Mouse (Mus musculus) CH12.LX (cell line): ENCODE measurements around the gene Atp1a4. TPM values are rescaled to one million over a fixed set of nuclear protein-coding genes. Genes with fewer than 3 reads are reported as not detected.

Experiments
- DNase-seq: peaks from one replicate; pipeline ENCODE4 v3.0.0-alpha.2; 2013; ENCODE audit errors: extremely low read depth
- H3K27ac ChIP-seq: 2 replicates; pipeline ENCODE4 v1.5.1; 2012; ENCODE audit warnings: low read depth, mild to moderate bottlenecking, control low read depth, moderate library complexity; ENCODE audit not compliant: insufficient read depth
- H3K27me3 ChIP-seq: replicated peaks from 2 replicates; pipeline ENCODE3; 2012; ENCODE audit warnings: inconsistent platforms
- H3K36me3 ChIP-seq, 2 experiments: replicated peaks in 1 of 2; 2 replicates each; pipeline versions ENCODE3 to v1.6.1; 2012; ENCODE audit warnings: inconsistent platforms in 1 of 2, low read length in 1 of 2, mild to moderate bottlenecking in 1 of 2, mixed read lengths in 1 of 2, moderate library complexity in 1 of 2; ENCODE audit not compliant: control insufficient read depth in 1 of 2, insufficient read depth in 1 of 2
- H3K4me1 ChIP-seq, 2 experiments: 2 replicates each; pipeline ENCODE4 v1.6.1; 2012; ENCODE audit warnings: inconsistent platforms in 1 of 2, moderate library complexity in 1 of 2; ENCODE audit not compliant: insufficient read depth in 2 of 2, control insufficient read depth in 1 of 2
- H3K4me2 ChIP-seq: 2 replicates; pipeline ENCODE4 v1.6.1; 2012; ENCODE audit warnings: low read depth, mild to moderate bottlenecking, control low read depth; ENCODE audit not compliant: poor library complexity, insufficient read depth, severe bottlenecking
- H3K4me3 ChIP-seq, 3 experiments: fragments of 150-350 bp in 1 of 3; sonication (generic) in 1 of 3; replicated peaks in 1 of 3; 2 replicates each; pipeline versions ENCODE3 to v1.5.1; 2011 to 2012; ENCODE audit warnings: low read depth in 2 of 3, low read length in 2 of 3, mild to moderate bottlenecking in 2 of 3, moderate library complexity in 2 of 3, control low read depth in 1 of 3, improper control_type of control experiment in 1 of 3, inconsistent platforms in 1 of 3, mixed read lengths in 1 of 3; ENCODE audit not compliant: poor library complexity in 1 of 3
- H3K79me2 ChIP-seq: replicated peaks from 2 replicates; pipeline ENCODE4 v1.6.1; 2012; ENCODE audit warnings: mild to moderate bottlenecking, moderate library complexity; ENCODE audit not compliant: control insufficient read depth, poor library complexity, insufficient read depth, severe bottlenecking; ENCODE audit errors: extremely low read depth
- H3K9ac ChIP-seq: 2 replicates; pipeline ENCODE4 v1.6.1; 2012; ENCODE audit warnings: low read depth, mild to moderate bottlenecking, control low read depth, moderate library complexity; ENCODE audit not compliant: insufficient read depth
- H3K9me3 ChIP-seq: replicated peaks from 2 replicates; pipeline ENCODE3; 2012; ENCODE audit warnings: low read length, inconsistent platforms, mixed read lengths
- CHD1 ChIP-seq: IDR thresholded peaks from 2 replicates; pipeline ENCODE4 v1.6.1; 2012; ENCODE audit warnings: low read depth, low read length, improper control_type of control experiment, inconsistent platforms
- CHD2 ChIP-seq: IDR thresholded peaks from 2 replicates; pipeline ENCODE4 v1.6.1; 2011; ENCODE audit warnings: low read length, improper control_type of control experiment
- CTCF ChIP-seq, 2 experiments: IDR thresholded peaks in 1 of 2; conservative IDR thresholded peaks in 1 of 2; 2 replicates each; pipeline ENCODE4 v1.5.1; 2011 to 2012; ENCODE audit warnings: low read depth in 2 of 2, low read length in 2 of 2, improper control_type of control experiment in 1 of 2, inconsistent platforms in 1 of 2, mild to moderate bottlenecking in 1 of 2, moderate library complexity in 1 of 2
- ETS1 ChIP-seq: conservative IDR thresholded peaks from 2 replicates; pipeline ENCODE4 v1.6.1; 2012; ENCODE audit warnings: low read depth, mild to moderate bottlenecking, inconsistent platforms, low read length, improper control_type of control experiment, moderate library complexity
- GABPA ChIP-seq: IDR thresholded peaks from 2 replicates; pipeline ENCODE4 v1.6.1; 2012; ENCODE audit warnings: low read depth, low read length, improper control_type of control experiment, inconsistent platforms; ENCODE audit not compliant: insufficient replicate concordance
- HCFC1 ChIP-seq: IDR thresholded peaks from 2 replicates; pipeline ENCODE4 v1.6.1; 2012; ENCODE audit warnings: low read depth, mild to moderate bottlenecking, inconsistent platforms, low read length, improper control_type of control experiment
- IRF4 ChIP-seq: IDR thresholded peaks from 2 replicates; pipeline ENCODE4 v1.6.1; 2014; ENCODE audit warnings: low read depth, mild to moderate bottlenecking, inconsistent platforms, low read length, improper control_type of control experiment
- JUN ChIP-seq: IDR thresholded peaks from 2 replicates; pipeline ENCODE4 v1.6.1; 2011; ENCODE audit warnings: low read depth, mild to moderate bottlenecking, low read length, improper control_type of control experiment, moderate library complexity; ENCODE audit not compliant: insufficient read depth
- JUND ChIP-seq: conservative IDR thresholded peaks from 2 replicates; pipeline ENCODE4 v1.6.1; 2011; ENCODE audit warnings: low read depth, low read length, improper control_type of control experiment
- KAT2A ChIP-seq: IDR thresholded peaks from 2 replicates; pipeline ENCODE4 v1.6.1; 2012; ENCODE audit warnings: low read length, improper control_type of control experiment, inconsistent platforms; ENCODE audit not compliant: insufficient replicate concordance
- MAFK ChIP-seq: IDR thresholded peaks from 2 replicates; pipeline ENCODE4 v1.6.1; 2011; ENCODE audit warnings: low read length, improper control_type of control experiment; ENCODE audit not compliant: insufficient replicate concordance
- MAZ ChIP-seq: IDR thresholded peaks from 2 replicates; pipeline ENCODE4 v1.6.1; 2012; ENCODE audit warnings: low read depth, mild to moderate bottlenecking, inconsistent platforms, low read length, improper control_type of control experiment, moderate library complexity
- MEF2A ChIP-seq: IDR thresholded peaks from 2 replicates; pipeline ENCODE4 v1.6.1; 2014; ENCODE audit warnings: low read depth, mild to moderate bottlenecking, inconsistent platforms, low read length, improper control_type of control experiment, borderline replicate concordance
- MYC ChIP-seq: IDR thresholded peaks from 2 replicates; pipeline ENCODE4 v1.6.1; 2011; ENCODE audit warnings: low read depth, mild to moderate bottlenecking, improper control_type of control experiment, low read length
- PAX5 ChIP-seq: IDR thresholded peaks from 2 replicates; pipeline ENCODE4 v1.6.1; 2012; ENCODE audit warnings: low read length, inconsistent platforms, mixed read lengths
- POLR2AphosphoS2 ChIP-seq: IDR thresholded peaks from 2 replicates; pipeline ENCODE4 v1.6.1; 2011; ENCODE audit warnings: low read depth, low read length, improper control_type of control experiment
- RAD21 ChIP-seq: IDR thresholded peaks from 2 replicates; pipeline ENCODE4 v1.6.1; 2011; ENCODE audit warnings: low read depth, mild to moderate bottlenecking, low read length, improper control_type of control experiment, moderate library complexity
- RCOR1 ChIP-seq: conservative IDR thresholded peaks from 2 replicates; pipeline ENCODE4 v1.6.1; 2012; ENCODE audit warnings: low read depth, mild to moderate bottlenecking, inconsistent platforms, low read length, improper control_type of control experiment
- SMC3 ChIP-seq: IDR thresholded peaks from 2 replicates; pipeline ENCODE4 v1.6.1; 2011; ENCODE audit warnings: low read depth, low read length, improper control_type of control experiment
- TCF12 ChIP-seq: IDR thresholded peaks from 2 replicates; pipeline ENCODE4 v1.6.1; 2014; ENCODE audit warnings: low read depth, mild to moderate bottlenecking, inconsistent platforms, low read length, improper control_type of control experiment
- UBTF ChIP-seq: IDR thresholded peaks from 2 replicates; pipeline ENCODE4 v1.6.1; 2012; ENCODE audit warnings: low read depth, mild to moderate bottlenecking, inconsistent platforms, low read length, improper control_type of control experiment, moderate library complexity
- USF1 ChIP-seq: IDR thresholded peaks from 2 replicates; pipeline ENCODE4 v1.6.1; 2014; ENCODE audit warnings: low read depth, mild to moderate bottlenecking, inconsistent platforms, low read length, improper control_type of control experiment
- ZKSCAN1 ChIP-seq: IDR thresholded peaks from 2 replicates; pipeline ENCODE4 v1.6.1; 2012; ENCODE audit warnings: low read depth, inconsistent platforms, low read length, improper control_type of control experiment, borderline replicate concordance
- ZMIZ1 ChIP-seq: IDR thresholded peaks from 2 replicates; pipeline ENCODE4 v1.6.1; 2012; ENCODE audit warnings: low read depth, mild to moderate bottlenecking, inconsistent platforms, low read length, improper control_type of control experiment
- dilution Hi-C: fragments of 300-500 bp; cut with MboI; formaldehyde crosslinking; loops from 2 replicates; pipeline ENCODE4 v1.14.3; 2020; ENCODE audit warnings: low sequenced_read_pairs; ENCODE audit not compliant: extremely low pct_unique_long_range_greater_than_20kb, extremely low pct_ligation_motif_present
- in situ Hi-C: fragments of 300-500 bp; cut with MboI; formaldehyde crosslinking; loops from 3 replicates; pipeline ENCODE4 v1.14.3; 2019; ENCODE audit warnings: low sequenced_read_pairs, low pct_ligation_motif_present, low pct_unique_long_range_greater_than_20kb, mixed read lengths
- polyA plus RNA-seq: library from polyadenylated mRNA; unstranded; fragments of >175 nt; gene quantifications from 2 replicates; pipeline ENCODE4 v1.2.1, GENCODE M21; 2012; ENCODE audit warnings: low read depth; ENCODE audit not compliant: insufficient read length
- total RNA-seq, 2 experiments: library from RNA; depleted of rRNA; stranded (reverse); fragments of 300-350 nt in 1 of 2; fragments of >200 nt in 1 of 2; gene quantifications; 2 replicates each; pipeline ENCODE4 v1.2.3; 2012 to 2014

The Atp1a4 gene
- total and polyA plus RNA-seq, 3 experiments = not detected

- Histone ChIP-seq H3K4me1 (peaks cover 20 to 55% of the 10 kb centered on the region in 2 experiments), H3K27ac (no peak overlapping the region), H3K36me3 (no peaks in the 10 kb centered on the region), H3K4me3 (no peak overlapping the region), H3K9ac (no peak overlapping the region), H3K79me2 (no peaks in the 10 kb centered on the region), H3K4me2 (peak overlapping the region; percentile 18; the same call in 1 of the 2 replicates), H3K27me3 (no peaks in the 10 kb centered on the region), H3K9me3 (no peaks in the 10 kb centered on the region)
- DNase-seq = peak; percentile 35
- in situ Hi-C loops = loop anchor here (25.0 kb wide), 2 partner anchors 268 to 493 kb away; partner anchors contain the start of gene Vangl2
- peak; percentile 12 for TF ChIP-seq RAD21
- TF ChIP-seq JUN = no peak
- TF ChIP-seq ZKSCAN1 = no peak
- TF ChIP-seq GABPA = no peak
- TF ChIP-seq MYC = no peak
- TF ChIP-seq MAZ = no peak
- no peak for TF ChIP-seq POLR2AphosphoS2
- TF ChIP-seq SMC3 = peak; percentile 55
- peak; percentile 21 to 66; a peak in 2 of 4 replicates for TF ChIP-seq CTCF (conservative IDR thresholded peaks at IDR 0.05 in 1 of 2, IDR thresholded peaks at IDR 0.05 in 1 of 2; ENCODE audit: low read depth in 2 of 2, low read length in 2 of 2)
- TF ChIP-seq MEF2A = no peak
- no peak for TF ChIP-seq KAT2A
- dilution Hi-C loops = no loop called here
These were observed 47.4 kb upstream of the Atp1a4 start for GRCm38 (mm10) chr1:172305635-172306034.

- Histone ChIP-seq H3K27ac (no peak overlapping the region), H3K4me3 (no peak overlapping the region), H3K27me3 (peaks cover 2% of the 10 kb centered on the region), H3K4me2 (no peak overlapping the region), H3K79me2 (no peaks in the 10 kb centered on the region), H3K4me1 (peaks cover 20 to 50% of the 10 kb centered on the region in 2 experiments), H3K9ac (no peak overlapping the region), H3K36me3 (no peaks in the 10 kb centered on the region), H3K9me3 (no peaks in the 10 kb centered on the region)
- no peak for TF ChIP-seq UBTF
- TF ChIP-seq KAT2A = no peak
- TF ChIP-seq CHD1 = no peak
- dilution Hi-C loops = no loop called here
- in situ Hi-C loops = loop anchor here (25.0 kb wide), 2 partner anchors 268 to 493 kb away; partner anchors contain the start of gene Vangl2
- DNase-seq = no peak
These were observed 46.9 kb upstream of the Atp1a4 start for GRCm38 (mm10) chr1:172305153-172305552.

- in situ Hi-C loops = loop anchor here (25.0 kb wide), 2 partner anchors 267 to 492 kb away; partner anchors contain the start of gene Vangl2
- no peak for DNase-seq
These were observed 46.2 kb upstream of the Atp1a4 start for GRCm38 (mm10) chr1:172304443-172304842.

More at GRCm38 (mm10) chr1:172304443-172304842, 46.2 kb upstream of the Atp1a4 start:
- Histone ChIP-seq H3K27me3 (peaks cover 7% of the 10 kb centered on the region), H3K9me3 (no peaks in the 10 kb centered on the region), H3K36me3 (no peaks in the 10 kb centered on the region), H3K27ac (no peak overlapping the region), H3K79me2 (no peaks in the 10 kb centered on the region), H3K9ac (no peak overlapping the region), H3K4me1 (peaks cover 20 to 43% of the 10 kb centered on the region in 2 experiments), H3K4me2 (no peak overlapping the region), H3K4me3 (no peak overlapping the region)
- dilution Hi-C loops = no loop called here
- no peak for TF ChIP-seq JUN
- no peak for TF ChIP-seq JUND
- TF ChIP-seq ETS1 = no peak
- TF ChIP-seq KAT2A = no peak
- TF ChIP-seq IRF4 = no peak
- no peak for TF ChIP-seq RAD21
- TF ChIP-seq MEF2A = no peak
- TF ChIP-seq CTCF (conservative IDR thresholded peaks at IDR 0.05 in 1 of 2, IDR thresholded peaks at IDR 0.05 in 1 of 2; ENCODE audit: low read depth in 2 of 2, low read length in 2 of 2) = no peak
- no peak for TF ChIP-seq HCFC1
- TF ChIP-seq MAZ = no peak
- TF ChIP-seq MAFK = no peak
- TF ChIP-seq PAX5 = no peak
- TF ChIP-seq TCF12 = no peak
- TF ChIP-seq POLR2AphosphoS2 = no peak
- no peak for TF ChIP-seq ZMIZ1
- no peak for TF ChIP-seq MYC
- TF ChIP-seq RCOR1 = no peak
- no peak for TF ChIP-seq USF1
- no peak for TF ChIP-seq CHD2
- no peak for TF ChIP-seq GABPA
